ENCODE assay signal across 15 mouse cellular contexts in the genomic region with DNA sequence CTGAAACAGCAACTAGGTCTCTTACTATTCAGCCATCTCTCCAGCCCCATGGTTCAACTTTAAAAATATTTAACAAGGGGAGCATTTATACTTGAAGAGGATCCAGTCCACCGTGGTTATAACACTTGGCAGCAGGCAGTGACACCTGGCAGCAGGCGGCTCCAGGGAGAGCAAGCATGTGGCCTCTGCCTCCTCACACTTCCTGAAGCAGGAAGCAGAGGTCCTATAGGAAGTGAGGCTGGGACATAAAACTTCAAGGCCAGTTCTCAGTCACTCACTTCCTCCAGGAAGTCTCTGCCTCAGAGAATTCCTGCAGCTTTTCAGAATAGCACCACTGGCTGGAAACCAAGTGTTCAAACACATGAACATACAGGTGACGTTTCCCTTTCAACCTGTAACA. TPM values are rescaled to one million over a fixed set of nuclear protein-coding genes. Genes with fewer than 3 reads are reported as not detected.
DNase-seq lines count a peak whose midpoint lies in the region; ATAC-seq lines count a peak whose summit lies in the region.
"Had no signal": no experiment of that assay in that cellular context is flagged by ENCODE, and none has a peak within 500 bp of the region (broad histone marks: within the 10 kb centered on the region; RNA-seq: fewer than 3 reads in every experiment).

No protein-coding gene starts in this region.

- 20% methylated on average over 3 of the region's 3 CpGs for WGBS in lung, embryonic 16.5 days
- WGBS in heart, embryonic 13.5 days: 50% methylated on average over 3 of the region's 3 CpGs
- WGBS in limb, embryonic 15.5 days: 25% methylated on average over 3 of the region's 3 CpGs

- no peak overlapping the region for H3K9ac ChIP-seq in lung, embryonic 16.5 days (ENCODE audit: low read length)
- no peak overlapping the region for H3K9ac ChIP-seq in heart, embryonic 13.5 days
- no peak overlapping the region for H3K9ac ChIP-seq in limb, embryonic 15.5 days
- H3K9ac ChIP-seq: embryonic facial prominence, embryonic 15.5 days; forebrain, embryonic 15.5 days; hindbrain, embryonic 14.5 days; liver, embryonic 13.5 days had no signal

- no peak overlapping the region for H3K4me2 ChIP-seq in lung, embryonic 16.5 days (ENCODE audit: low read depth, low read length)
- H3K4me2 ChIP-seq in heart, embryonic 13.5 days: no peak overlapping the region
- no peak overlapping the region for H3K4me2 ChIP-seq in limb, embryonic 15.5 days
- H3K4me2 ChIP-seq: embryonic facial prominence, embryonic 15.5 days; forebrain, embryonic 15.5 days; hindbrain, embryonic 14.5 days; liver, embryonic 13.5 days had no signal

- H3K27ac ChIP-seq in lung, embryonic 16.5 days (ENCODE audit: low read length): peak overlapping the region; percentile 51
- H3K27ac ChIP-seq in heart, embryonic 13.5 days (replicated peaks): 0 out of 2 replicates have a peak overlapping the region, but pooled peaks have one; percentile 15
- H3K27ac ChIP-seq in limb, embryonic 15.5 days: peak overlapping the region; percentile 18
- H3K27ac ChIP-seq: embryonic facial prominence, embryonic 15.5 days; forebrain, embryonic 15.5 days; hindbrain, embryonic 14.5 days; liver, embryonic 13.5 days had no signal

- DNase-seq in lung, postnatal 10 days: no peak
- peak; percentile 66 for DNase-seq in kidney, adult 9 months
- no peak for DNase-seq in cerebellum, postnatal 14 days
- DNase-seq in right cerebral cortex, postnatal 36 days (ENCODE audit: low spot score in 2 of 2): no peak
- DNase-seq: cerebellum, postnatal 10 days; liver, embryonic 13.5 days; right cerebral cortex, postnatal 25 days had no signal

- no peak overlapping the region for H3K4me3 ChIP-seq in lung, embryonic 16.5 days (ENCODE audit: low read length)
- H3K4me3 ChIP-seq in heart, embryonic 13.5 days: no peak overlapping the region
- H3K4me3 ChIP-seq in limb, embryonic 15.5 days: no peak overlapping the region
- H3K4me3 ChIP-seq: embryonic facial prominence, embryonic 15.5 days; forebrain, embryonic 15.5 days; liver, embryonic 13.5 days; megakaryocyte, embryonic 14.5 days had no signal

- no peaks in the 10 kb centered on the region for H3K9me3 ChIP-seq in lung, embryonic 16.5 days (ENCODE audit: control insufficient read depth, low read length)
- H3K9me3 ChIP-seq in heart, embryonic 13.5 days: no peaks in the 10 kb centered on the region
- H3K9me3 ChIP-seq in limb, embryonic 15.5 days: no peaks in the 10 kb centered on the region
- H3K9me3 ChIP-seq: embryonic facial prominence, embryonic 15.5 days; forebrain, embryonic 15.5 days; liver, embryonic 13.5 days; megakaryocyte, embryonic 14.5 days had no signal

- H3K36me3 ChIP-seq in lung, embryonic 16.5 days (ENCODE audit: control insufficient read depth, insufficient read depth, low read length): no peaks in the 10 kb centered on the region
- no peaks in the 10 kb centered on the region for H3K36me3 ChIP-seq in heart, embryonic 13.5 days
- no peaks in the 10 kb centered on the region for H3K36me3 ChIP-seq in limb, embryonic 15.5 days
- H3K36me3 ChIP-seq: embryonic facial prominence, embryonic 15.5 days; forebrain, embryonic 15.5 days; liver, embryonic 13.5 days had no signal

- H3K27me3 ChIP-seq in lung, embryonic 16.5 days (ENCODE audit: control insufficient read depth, insufficient read depth, low read depth, low read length): no peaks in the 10 kb centered on the region
- H3K27me3 ChIP-seq in heart, embryonic 13.5 days (replicated peaks): no peaks in the 10 kb centered on the region
- no peaks in the 10 kb centered on the region for H3K27me3 ChIP-seq in limb, embryonic 15.5 days
- H3K27me3 ChIP-seq: embryonic facial prominence, embryonic 15.5 days; forebrain, embryonic 15.5 days; liver, embryonic 13.5 days had no signal

- H3K4me1 ChIP-seq in lung, embryonic 16.5 days (replicated peaks; ENCODE audit: control insufficient read depth, insufficient read depth, low read length): no peaks in the 10 kb centered on the region
- no peaks in the 10 kb centered on the region for H3K4me1 ChIP-seq in heart, embryonic 13.5 days
- 0 out of 2 replicates have a peak, but pooled peaks cover 4% of the 10 kb centered on the region for H3K4me1 ChIP-seq in limb, embryonic 15.5 days
- H3K4me1 ChIP-seq: forebrain, embryonic 15.5 days; liver, embryonic 13.5 days had no signal

- ATAC-seq in lung, embryonic 16.5 days (ENCODE audit: low read depth): peak; percentile 75
- ATAC-seq in heart, embryonic 13.5 days (ENCODE audit: extremely low read depth, insufficient number of reproducible peaks, low FRiP score, low TSS enrichment): no peak
- no peak for ATAC-seq in limb, embryonic 15.5 days (ENCODE audit: insufficient number of reproducible peaks, low FRiP score, low TSS enrichment, low read depth)
- ATAC-seq: forebrain, embryonic 15.5 days had no signal

RNA-seq across cellular contexts. Expression of a gene that starts 20.7 kb away (rescaled TPM):
- polyA plus RNA-seq in lung, embryonic 16.5 days (2015; fragmentation: Nextera tagmentation; extraction: Ambion mirVana): not detected in 2 replicates
- not detected in 2 replicates for polyA plus RNA-seq in heart, embryonic 13.5 days (2015; fragmentation: Nextera tagmentation; extraction: Ambion mirVana)
- not detected in 2 replicates for polyA plus RNA-seq in limb, embryonic 15.5 days (2015; fragmentation: Nextera tagmentation; extraction: Ambion mirVana)
- polyA plus RNA-seq: embryonic facial prominence, embryonic 15.5 days; forebrain, embryonic 15.5 days; gonadal fat pad, adult 2 months; hindbrain, embryonic 14.5 days; liver, embryonic 13.5 days had no signal

RNA-seq across cellular contexts. Expression of a gene that starts 34.4 kb away (rescaled TPM):
- 36.3 and 38.2 TPM in 2 replicates for polyA plus RNA-seq in lung, embryonic 16.5 days (2015; fragmentation: Nextera tagmentation; extraction: Ambion mirVana)
- polyA plus RNA-seq in heart, embryonic 13.5 days (2015; fragmentation: Nextera tagmentation; extraction: Ambion mirVana): 24.1 and 26.8 TPM in 2 replicates
- polyA plus RNA-seq in limb, embryonic 15.5 days (2015; fragmentation: Nextera tagmentation; extraction: Ambion mirVana): 28.1 and 28.7 TPM in 2 replicates
